Mouse (Mus musculus) MEL (cell line): ENCODE measurements around the gene Ptpn12. TPM values are rescaled to one million over a fixed set of nuclear protein-coding genes. Genes with fewer than 3 reads are reported as not detected.

ENCODE experiments used
- DNase-seq: peaks from one replicate; pipeline ENCODE4 v3.0.0; 2011; ENCODE audit warnings: low read depth, low spot score
- H3K27ac ChIP-seq: 2 replicates; pipeline ENCODE4 v1.5.1; 2012; ENCODE audit warnings: low read depth, mild to moderate bottlenecking, control low read depth, low read length, moderate library complexity; ENCODE audit not compliant: control insufficient read depth
- H3K27me3 ChIP-seq, 2 experiments: fragments of 150-350 bp in 1 of 2; sonication (generic) in 1 of 2; 2 replicates each; pipeline ENCODE4 v1.6.1; 2012; ENCODE audit warnings: low read length in 2 of 2, mild to moderate bottlenecking in 2 of 2, improper control_type of control experiment in 1 of 2, moderate library complexity in 1 of 2; ENCODE audit not compliant: insufficient read depth in 2 of 2, control insufficient read depth in 1 of 2
- H3K36me3 ChIP-seq, 2 experiments: 2 replicates each; pipeline ENCODE4 v1.6.1; 2012 to 2014; ENCODE audit warnings: low read length in 2 of 2, improper control_type of control experiment in 1 of 2, inconsistent platforms in 1 of 2, mild to moderate bottlenecking in 1 of 2; ENCODE audit not compliant: insufficient read depth in 2 of 2, control insufficient read depth in 1 of 2
- H3K4me1 ChIP-seq, 2 experiments: fragments of 150-350 bp in 1 of 2; sonication (generic) in 1 of 2; 2 replicates each; pipeline ENCODE4 v1.6.1; 2012; ENCODE audit warnings: low read length in 2 of 2, improper control_type of control experiment in 1 of 2, mild to moderate bottlenecking in 1 of 2; ENCODE audit not compliant: insufficient read depth in 2 of 2, control insufficient read depth in 1 of 2
- H3K4me3 ChIP-seq, 2 experiments: fragments of 150-350 bp in 1 of 2; sonication (generic) in 1 of 2; 2 replicates each; pipeline ENCODE4 v1.5.1; 2012; ENCODE audit warnings: low read depth in 2 of 2, low read length in 2 of 2, mild to moderate bottlenecking in 2 of 2, moderate library complexity in 2 of 2, control low read depth in 1 of 2, improper control_type of control experiment in 1 of 2; ENCODE audit not compliant: control insufficient read depth in 1 of 2, insufficient read depth in 1 of 2
- H3K79me2 ChIP-seq: 2 replicates; pipeline ENCODE4 v1.6.1; 2012; ENCODE audit warnings: mild to moderate bottlenecking, low read length, moderate library complexity; ENCODE audit not compliant: control insufficient read depth, poor library complexity, insufficient read depth
- H3K9ac ChIP-seq: 2 replicates; pipeline ENCODE4 v1.6.1; 2012; ENCODE audit warnings: low read depth, mild to moderate bottlenecking, control low read depth, low read length, moderate library complexity; ENCODE audit not compliant: control insufficient read depth, poor library complexity, severe bottlenecking
- H3K9me3 ChIP-seq: fragments of 150-350 bp; sonication (generic); replicated peaks from 2 replicates; pipeline ENCODE4 v1.6.1; 2012; ENCODE audit warnings: mild to moderate bottlenecking, low read length, improper control_type of control experiment, moderate library complexity; ENCODE audit not compliant: insufficient read depth
- BHLHE40 ChIP-seq: IDR thresholded peaks from 2 replicates; pipeline ENCODE4 v1.6.1; 2012; ENCODE audit warnings: low read depth, mild to moderate bottlenecking, inconsistent platforms, low read length, improper control_type of control experiment, borderline replicate concordance
- CHD1 ChIP-seq: IDR thresholded peaks from 2 replicates; pipeline ENCODE4 v1.6.1; 2012; ENCODE audit warnings: low read depth, mild to moderate bottlenecking, inconsistent platforms, low read length, improper control_type of control experiment
- CTCF ChIP-seq, 3 experiments: IDR thresholded peaks in 2 of 3; conservative IDR thresholded peaks in 1 of 3; 2 replicates each; pipeline ENCODE4 v1.5.1; 2011 to 2012; ENCODE audit warnings: low read length in 3 of 3, low read depth in 2 of 3, mild to moderate bottlenecking in 2 of 3, improper control_type of control experiment in 1 of 3, inconsistent platforms in 1 of 3, mixed read lengths in 1 of 3, moderate library complexity in 1 of 3; ENCODE audit not compliant: control insufficient read depth in 1 of 3, insufficient read depth in 1 of 3, poor library complexity in 1 of 3, severe bottlenecking in 1 of 3
- ELF1 ChIP-seq: IDR thresholded peaks from 2 replicates; pipeline ENCODE4 v1.6.1; 2014; ENCODE audit warnings: low read depth, mild to moderate bottlenecking, inconsistent platforms, low read length, improper control_type of control experiment, moderate library complexity
- EP300 ChIP-seq, 2 experiments: IDR thresholded peaks; 2 replicates each; pipeline ENCODE4 v1.6.1; 2011; ENCODE audit warnings: improper control_type of control experiment in 2 of 2, low read length in 2 of 2, low read depth in 1 of 2, mild to moderate bottlenecking in 1 of 2
- ETS1 ChIP-seq: IDR thresholded peaks from 2 replicates; pipeline ENCODE4 v1.6.1; 2012; ENCODE audit warnings: low read depth, mild to moderate bottlenecking, inconsistent platforms, low read length, improper control_type of control experiment, moderate library complexity
- JUND ChIP-seq: IDR thresholded peaks from 2 replicates; pipeline ENCODE4 v1.6.1; 2011; ENCODE audit warnings: low read depth, mild to moderate bottlenecking, improper control_type of control experiment, low read length
- MYC ChIP-seq: IDR thresholded peaks from 2 replicates; pipeline ENCODE4 v1.6.1; 2011; ENCODE audit warnings: low read depth, mild to moderate bottlenecking, low read length, improper control_type of control experiment, moderate library complexity
- NRF1 ChIP-seq: IDR thresholded peaks from 2 replicates; pipeline ENCODE4 v1.6.1; 2014; ENCODE audit warnings: low read depth, mild to moderate bottlenecking, inconsistent platforms, low read length, improper control_type of control experiment, moderate library complexity; ENCODE audit not compliant: poor library complexity, insufficient read depth, severe bottlenecking
- POLR2AphosphoS2 ChIP-seq: IDR thresholded peaks from 2 replicates; pipeline ENCODE4 v1.6.1; 2011; ENCODE audit warnings: low read length, improper control_type of control experiment
- POLR2AphosphoS5 ChIP-seq: IDR thresholded peaks from 2 replicates; pipeline ENCODE4 v1.6.1; 2012; ENCODE audit warnings: low read depth, borderline replicate concordance, mild to moderate bottlenecking, inconsistent platforms, low read length, moderate library complexity, mixed read lengths
- RAD21 ChIP-seq: IDR thresholded peaks from 2 replicates; pipeline ENCODE4 v1.6.1; 2011; ENCODE audit warnings: mild to moderate bottlenecking, low read depth, low read length, improper control_type of control experiment
- SMC3 ChIP-seq: IDR thresholded peaks from 2 replicates; pipeline ENCODE4 v1.6.1; 2011; ENCODE audit warnings: low read depth, low read length, improper control_type of control experiment
- TAL1 ChIP-seq: IDR thresholded peaks from 2 replicates; pipeline ENCODE4 v1.6.1; 2012; ENCODE audit warnings: mild to moderate bottlenecking, inconsistent platforms, low read length, moderate library complexity, mixed read lengths
- TBP ChIP-seq: IDR thresholded peaks from 2 replicates; pipeline ENCODE4 v1.8.0; 2011; ENCODE audit warnings: low read depth, low read length, improper control_type of control experiment
- USF2 ChIP-seq, 2 experiments: IDR thresholded peaks; 2 replicates each; pipeline ENCODE4 v1.6.1; 2011 to 2012; ENCODE audit warnings: improper control_type of control experiment in 2 of 2, low read length in 2 of 2, borderline replicate concordance in 1 of 2, inconsistent platforms in 1 of 2, low read depth in 1 of 2, mild to moderate bottlenecking in 1 of 2; ENCODE audit not compliant: insufficient read depth in 1 of 2
- ZNF384 ChIP-seq: IDR thresholded peaks from 2 replicates; pipeline ENCODE4 v1.6.1; 2012; ENCODE audit warnings: low read depth, mild to moderate bottlenecking, inconsistent platforms, low read length, improper control_type of control experiment
- polyA plus RNA-seq, 2 experiments: library from polyadenylated mRNA; stranded (reverse) in 1 of 2; unstranded in 1 of 2; fragments of >175 nt in 1 of 2; fragments of >200 nt in 1 of 2; gene quantifications; 2 replicates each; pipeline versions ENCODE4 v1.2.1 to v1.2.4; 2012; ENCODE audit warnings: low replicate concordance in 2 of 2, low read depth in 1 of 2; ENCODE audit not compliant: insufficient read length in 2 of 2, insufficient read depth in 1 of 2, missing spikeins in 1 of 2
- total RNA-seq: library from RNA; depleted of rRNA; stranded (reverse); fragments of 300-350 nt; gene quantifications from 2 replicates; pipeline ENCODE4 v1.2.3, GENCODE M21; 2012

Ptpn12 gene
- total and polyA plus RNA-seq, 3 experiments: 14.8 to 177 (median 58.2) TPM

- no peak for DNase-seq
- no peaks in the 10 kb centered on the region for H3K27me3 ChIP-seq
- peaks cover 74% of the 10 kb centered on the region for H3K79me2 ChIP-seq
- H3K9me3 ChIP-seq: no peaks in the 10 kb centered on the region
- H3K4me3 ChIP-seq: no peak overlapping the region
- no peak overlapping the region for H3K9ac ChIP-seq
- peaks cover 21 to 24% of the 10 kb centered on the region in 2 experiments for H3K4me1 ChIP-seq
- H3K36me3 ChIP-seq: peaks cover 4 to 30% of the 10 kb centered on the region in 2 experiments; a peak in 3 of 4 replicates
- TF ChIP-seq TBP (no peak), CTCF (IDR thresholded peaks at IDR 0.05 in 2 of 3, conservative IDR thresholded peaks at IDR 0.05 in 1 of 3; ENCODE audit: control insufficient read depth in 1 of 3, insufficient read depth in 1 of 3, low read depth in 2 of 3, low read length in 3 of 3, poor library complexity in 1 of 3, severe bottlenecking in 1 of 3) (no peak), RAD21 (no peak), USF2 (IDR thresholded peaks at IDR 0.05; ENCODE audit: borderline replicate concordance in 1 of 2, insufficient read depth in 1 of 2, low read depth in 1 of 2, low read length in 2 of 2) (no peak), NRF1 (no peak), BHLHE40 (no peak), TAL1 (no peak), SMC3 (no peak), EP300 (IDR thresholded peaks at IDR 0.05; ENCODE audit: low read depth in 1 of 2, low read length in 2 of 2) (no peak), JUND (no peak), ELF1 (no peak), CHD1 (no peak), MYC (no peak), ZNF384 (no peak), POLR2AphosphoS2 (no peak), POLR2AphosphoS5 (no peak)
- no peak overlapping the region for H3K27ac ChIP-seq
Measured at GRCm38 (mm10) chr5:20946906-20947305, 108.8 kb downstream of the Ptpn12 start.

- DNase-seq: no peak
- H3K4me1 ChIP-seq: peaks cover 35 to 38% of the 10 kb centered on the region in 2 experiments
Measured at GRCm38 (mm10) chr5:20944961-20945748, 110.6 kb downstream of the Ptpn12 start.

More at GRCm38 (mm10) chr5:20944961-20945748, 110.6 kb downstream of the Ptpn12 start:
- no peak for TF ChIP-seq ETS1
- Histone ChIP-seq H3K79me2 (peaks cover 67% of the 10 kb centered on the region), H3K9me3 (no peaks in the 10 kb centered on the region), H3K36me3 (peaks cover 4 to 45% of the 10 kb centered on the region in 2 experiments; a peak in 3 of 4 replicates), H3K27ac (peak overlapping the region; percentile 14; the same call in 1 of the 2 replicates), H3K27me3 (no peaks in the 10 kb centered on the region), H3K9ac (no peak overlapping the region), H3K4me3 (no peak overlapping the region)
